Mouse (Mus musculus) liver, postnatal 0 days (tissue): Measurements from ENCODE around the gene Mapkapk3. TPM values are rescaled to one million over a fixed set of nuclear protein-coding genes. Genes with fewer than 3 reads are reported as not detected.
"Not testable (repeated sequence)": the region's sequence is repeated elsewhere in the genome, so short reads cannot be mapped to it uniquely, and the experiment has no call there.

Experiments
- ATAC-seq: fragments of 200-750 bp; cut with Nextera tagmentation; 2 replicates; pipeline ENCODE4 v1.8.0; 2017; ENCODE audit warnings: mild to moderate bottlenecking, moderate library complexity
- DNase-seq: peaks from one replicate; pipeline ENCODE4 v3.0.0-alpha.2; 2016
- H3K27ac ChIP-seq: fragments of 300-500 bp; sonication (generic); 2 replicates; pipeline ENCODE4 v1.5.1; 2014; ENCODE audit warnings: antibody characterized with exemption, moderate library complexity, mild to moderate bottlenecking, low read depth
- H3K27me3 ChIP-seq: fragments of 300-500 bp; sonication (generic); 2 replicates; pipeline ENCODE4 v1.6.1; 2014; ENCODE audit warnings: low read length, control low read depth, mixed read lengths; ENCODE audit not compliant: insufficient read depth
- H3K36me3 ChIP-seq: fragments of 300-500 bp; sonication (generic); replicated peaks from 2 replicates; pipeline ENCODE4 v1.6.1; 2014; ENCODE audit warnings: mild to moderate bottlenecking, control low read depth, low read length, moderate library complexity, mixed read lengths; ENCODE audit not compliant: insufficient read depth
- H3K4me1 ChIP-seq: fragments of 300-500 bp; sonication (generic); 2 replicates; pipeline ENCODE4 v1.6.1; 2014; ENCODE audit warnings: antibody characterized with exemption, mild to moderate bottlenecking, control low read depth; ENCODE audit not compliant: insufficient read depth
- H3K4me2 ChIP-seq: fragments of 300-500 bp; sonication (generic); 2 replicates; pipeline ENCODE4 v1.6.1; 2014; ENCODE audit warnings: low read depth, mild to moderate bottlenecking, low read length, moderate library complexity, mixed read lengths
- H3K4me3 ChIP-seq: fragments of 300-500 bp; sonication (generic); 2 replicates; pipeline ENCODE4 v1.5.1; 2014; ENCODE audit warnings: low read depth, low read length
- H3K9ac ChIP-seq: fragments of 300-500 bp; sonication (generic); replicated peaks from 2 replicates; pipeline ENCODE4 v1.6.1; 2014; ENCODE audit warnings: mild to moderate bottlenecking, moderate library complexity
- H3K9me3 ChIP-seq: fragments of 300-500 bp; sonication (generic); 2 replicates; pipeline ENCODE4 v1.6.1; 2016; ENCODE audit warnings: mild to moderate bottlenecking, control low read depth, low read length, mixed read lengths
- CTCF ChIP-seq: sonication (generic); IDR thresholded peaks from 2 replicates; pipeline ENCODE4 v1.5.1; 2016; ENCODE audit warnings: antibody characterized with exemption, low read depth
- EP300 ChIP-seq: IDR thresholded peaks from 2 replicates; pipeline ENCODE4 v1.6.1; 2016; ENCODE audit warnings: antibody characterized with exemption, low read depth, mild to moderate bottlenecking
- WGBS: fragments of 180-500 bp; shearing (Covaris S2); extraction: QIAGEN DNeasy Blood & Tissue Kit; methylation state at CpG from one replicate; pipeline ENCODE4 v1.1.7; 2014; ENCODE audit not compliant: insufficient replicate concordance; 5-methylcytosine and 5-hydroxymethylcytosine counted together
- polyA plus RNA-seq: library from polyadenylated mRNA; unstranded; fragments of >200 nt; fragmentation: Nextera tagmentation; extraction: Ambion mirVana; gene quantifications from 2 replicates; pipeline ENCODE4 v1.2.1, GENCODE M21; 2015

Mapkapk3 gene
- polyA plus RNA-seq, 1 experiment from 2014 or later = 8.3 TPM

GRCm38 (mm10) chr9:107308346-107309000 is 18.8 kb upstream of the Mapkapk3 start:
- 88% methylated on average over 9 of the region's 9 CpGs for WGBS
- Histone ChIP-seq H3K27me3 (no peaks in the 10 kb centered on the region), H3K9ac (peak overlapping the region; percentile 50), H3K27ac (peak overlapping the region; percentile 83), H3K4me1 (peaks cover 65% of the 10 kb centered on the region), H3K36me3 (peaks cover 2% of the 10 kb centered on the region; the same call in 1 of the 2 replicates), H3K4me2 (peak overlapping the region; percentile 68), H3K9me3 (no peaks in the 10 kb centered on the region), H3K4me3 (no peak overlapping the region)
- DNase-seq (no peak), ATAC-seq (no peak)
- TF ChIP-seq CTCF = no peak
- TF ChIP-seq EP300 = no peak

- Histone ChIP-seq H3K36me3 (peaks cover 5% of the 10 kb centered on the region; the same call in 1 of the 2 replicates), H3K27ac (peak overlapping the region; percentile 83), H3K9me3 (no peaks in the 10 kb centered on the region), H3K4me1 (peaks cover 65% of the 10 kb centered on the region), H3K4me3 (peak overlapping the region; percentile 13; the same call in 1 of the 2 replicates), H3K27me3 (no peaks in the 10 kb centered on the region), H3K4me2 (peak overlapping the region; percentile 68), H3K9ac (peak overlapping the region; percentile 50)
- no peak for TF ChIP-seq EP300
- no peak for TF ChIP-seq CTCF
- ATAC-seq = peak; percentile 61
- WGBS = 29% methylated on average over 12 of the region's 12 CpGs
- DNase-seq = peak; percentile 80
Observed at GRCm38 (mm10) chr9:107307886-107308285, 18.2 kb upstream of the Mapkapk3 start.

- 57% methylated on average over 11 of the region's 11 CpGs for WGBS
- H3K9ac ChIP-seq = peak overlapping the region; percentile 50
- TF ChIP-seq EP300 (peak; percentile 32; the same call in 1 of the 2 replicates), CTCF (no peak; the same call in 1 of the 2 replicates)
- peak overlapping the region; percentile 68 for H3K4me2 ChIP-seq
- H3K27me3 ChIP-seq = no peaks in the 10 kb centered on the region
- H3K27ac ChIP-seq = peak overlapping the region; percentile 83
- H3K36me3 ChIP-seq = peaks cover 7% of the 10 kb centered on the region; the same call in 1 of the 2 replicates
- H3K4me3 ChIP-seq = peak overlapping the region; percentile 13; the same call in 1 of the 2 replicates
- H3K4me1 ChIP-seq = peaks cover 65% of the 10 kb centered on the region
- peak; percentile 87 for ATAC-seq
- no peaks in the 10 kb centered on the region for H3K9me3 ChIP-seq
- DNase-seq = peak; percentile 57
Observed at GRCm38 (mm10) chr9:107307099-107307872, 17.6 kb upstream of the Mapkapk3 start.

GRCm38 (mm10) chr9:107306673-107307072 is 17.0 kb upstream of the Mapkapk3 start:
- H3K36me3 ChIP-seq = peaks cover 13% of the 10 kb centered on the region
- peaks cover 69% of the 10 kb centered on the region for H3K4me1 ChIP-seq
- H3K9ac ChIP-seq, H3K27ac ChIP-seq, ATAC-seq, H3K27me3 ChIP-seq, DNase-seq, H3K4me2 ChIP-seq, H3K4me3 ChIP-seq, H3K9me3 ChIP-seq: not testable (repeated sequence)
- WGBS = 95% methylated on average over 1 of the region's 1 CpGs

GRCm38 (mm10) chr9:107305601-107306542 is 16.2 kb upstream of the Mapkapk3 start:
- no peak for TF ChIP-seq CTCF
- TF ChIP-seq EP300 = no peak
- Histone ChIP-seq H3K4me3 (no peak overlapping the region), H3K9ac (peak overlapping the region; percentile 18; the same call in 1 of the 2 replicates), H3K27me3 (no peaks in the 10 kb centered on the region), H3K36me3 (peaks cover 21% of the 10 kb centered on the region), H3K27ac (peak overlapping the region; percentile 40; the same call in 1 of the 2 replicates), H3K4me1 (peaks cover 76% of the 10 kb centered on the region), H3K9me3 (no peaks in the 10 kb centered on the region), H3K4me2 (no peak overlapping the region)
- WGBS = 66% methylated on average over 13 of the region's 13 CpGs
- ATAC-seq (no peak), DNase-seq (no peak)
